In genomic region chr16:23542866-23543265, GRCm38 (mm10) we compare ENCODE assay signal across 19 mouse cellular contexts. TPM values are rescaled to one million over a fixed set of nuclear protein-coding genes. Genes with fewer than 3 reads are reported as not detected.
"Had no signal": no experiment of that assay in that cellular context is flagged by ENCODE, and none has a peak within 500 bp of the region (broad histone marks: within the 10 kb centered on the region; RNA-seq: fewer than 3 reads in every experiment).

No protein-coding gene starts in this region.

- H3K9me3 ChIP-seq: lung, embryonic 15.5 days; midbrain, embryonic 10.5 days; midbrain, embryonic 12.5 days; neural tube, embryonic 13.5 days; neural tube, embryonic 15.5 days; stomach, embryonic 15.5 days had no signal

- H3K4me2 ChIP-seq: lung, embryonic 15.5 days; midbrain, embryonic 12.5 days; neural tube, embryonic 13.5 days; neural tube, embryonic 15.5 days; stomach, embryonic 15.5 days had no signal

- H3K27ac ChIP-seq: lung, embryonic 15.5 days; midbrain, embryonic 10.5 days; midbrain, embryonic 12.5 days; neural tube, embryonic 13.5 days; neural tube, embryonic 15.5 days; stomach, embryonic 15.5 days; stomach, postnatal 0 days had no signal

- H3K4me1 ChIP-seq: midbrain, embryonic 10.5 days; midbrain, embryonic 12.5 days; stomach, embryonic 15.5 days had no signal

- DNase-seq: liver, postnatal 0 days; lung, adult 2 months; lung, postnatal 4 days; midbrain, embryonic 14.5 days; right cerebral cortex, postnatal 14 days; thymus, adult 2 months; thymus, postnatal 25 days had no signal

- H3K4me3 ChIP-seq: lung, embryonic 15.5 days; midbrain, embryonic 10.5 days; midbrain, embryonic 12.5 days; myocyte; neural tube, embryonic 13.5 days; neural tube, embryonic 15.5 days; stomach, embryonic 15.5 days had no signal

- H3K27me3 ChIP-seq: lung, embryonic 15.5 days; midbrain, embryonic 12.5 days; neural tube, embryonic 13.5 days; neural tube, embryonic 15.5 days; stomach, embryonic 15.5 days had no signal

- H3K36me3 ChIP-seq: lung, embryonic 15.5 days; midbrain, embryonic 10.5 days; midbrain, embryonic 12.5 days; neural tube, embryonic 13.5 days; neural tube, embryonic 15.5 days; stomach, embryonic 15.5 days had no signal

- H3K9ac ChIP-seq: liver, postnatal 0 days; lung, embryonic 15.5 days; midbrain, embryonic 12.5 days; neural tube, embryonic 13.5 days; neural tube, embryonic 15.5 days; stomach, embryonic 15.5 days had no signal

- ATAC-seq: liver, postnatal 0 days; lung, postnatal 0 days; midbrain, embryonic 16.5 days had no signal

RNA-seq across cellular contexts. Expression of gene Masp1, which starts 22.3 kb away (rescaled TPM):
- total RNA-seq: megakaryocyte, adult 5-6 weeks; megakaryocyte-erythroid progenitor cell, adult 5-6 weeks had no signal
